Mouse (Mus musculus) stomach, embryonic 16.5 days (tissue): ENCODE data around the gene Rasgrp3. TPM values are rescaled to one million over a fixed set of nuclear protein-coding genes. Genes with fewer than 3 reads are reported as not detected.
A peak's percentile ranks its signal among the peaks of the same experiment; 100 is the strongest.

ENCODE experiments used
- ATAC-seq: fragments of 200-750 bp; cut with Nextera tagmentation; 2 replicates; pipeline ENCODE4 v1.8.0; 2017; ENCODE audit warnings: moderate number of reproducible peaks, moderate TSS enrichment; ENCODE audit not compliant: insufficient read depth, low FRiP score
- H3K27ac ChIP-seq: fragments of 300-500 bp; sonication (generic); 2 replicates; pipeline ENCODE4 v1.5.1; 2014; ENCODE audit warnings: low read length
- H3K27me3 ChIP-seq: fragments of 300-500 bp; sonication (generic); 2 replicates; pipeline ENCODE4 v1.6.1; 2014; ENCODE audit warnings: low read length, control low read depth, mixed read lengths; ENCODE audit not compliant: control insufficient read depth, insufficient read depth
- H3K36me3 ChIP-seq: fragments of 300-500 bp; sonication (generic); 2 replicates; pipeline ENCODE4 v1.6.1; 2014; ENCODE audit warnings: low read length; ENCODE audit not compliant: control insufficient read depth, insufficient read depth
- H3K4me1 ChIP-seq: fragments of 300-500 bp; sonication (generic); 2 replicates; pipeline ENCODE4 v1.6.1; 2014; ENCODE audit warnings: low read length, control low read depth, mixed read lengths; ENCODE audit not compliant: control insufficient read depth, insufficient read depth
- H3K4me2 ChIP-seq: fragments of 300-500 bp; sonication (generic); 2 replicates; pipeline ENCODE4 v1.6.1; 2014; ENCODE audit warnings: low read depth, low read length, mixed read lengths
- H3K4me3 ChIP-seq: fragments of 300-500 bp; sonication (generic); replicated peaks from 2 replicates; pipeline ENCODE4 v1.5.1; 2014; ENCODE audit warnings: mild to moderate bottlenecking, low read length
- H3K9ac ChIP-seq: fragments of 300-500 bp; sonication (generic); 2 replicates; pipeline ENCODE4 v1.6.1; 2014; ENCODE audit warnings: low read length
- H3K9me3 ChIP-seq: fragments of 300-500 bp; sonication (generic); replicated peaks from 2 replicates; pipeline ENCODE4 v1.6.1; 2016; ENCODE audit warnings: low read length, control low read depth; ENCODE audit not compliant: control insufficient read depth
- WGBS: fragments of 180-500 bp; shearing (Covaris S2); extraction: QIAGEN DNeasy Blood & Tissue Kit; methylation state at CpG from one replicate; pipeline ENCODE4 v1.1.7; 2014; 5-methylcytosine and 5-hydroxymethylcytosine counted together
- polyA plus RNA-seq: library from polyadenylated mRNA; unstranded; fragments of >200 nt; fragmentation: Nextera tagmentation; extraction: Ambion mirVana; gene quantifications from 2 replicates; pipeline ENCODE4 v1.2.1, GENCODE M21; 2015

Rasgrp3 gene
- polyA plus RNA-seq, 1 experiment from 2014 or later: 15.3 TPM

GRCm38 (mm10) chr17:75464983-75465634 is 29.4 kb downstream of the Rasgrp3 start:
- Histone ChIP-seq H3K36me3 (no peaks in the 10 kb centered on the region), H3K9ac (peak overlapping the region; percentile 58; the same call in 1 of the 2 replicates), H3K27ac (peak overlapping the region; percentile 63; the same call in 1 of the 2 replicates), H3K4me2 (peak overlapping the region; percentile 52), H3K4me1 (peaks cover 13% of the 10 kb centered on the region), H3K9me3 (no peaks in the 10 kb centered on the region), H3K4me3 (peak overlapping the region; percentile 30), H3K27me3 (no peaks in the 10 kb centered on the region)
- peak; percentile 78 for ATAC-seq
- WGBS: 3% methylated on average over 15 of the region's 15 CpGs

GRCm38 (mm10) chr17:75465635-75465997 is 29.9 kb downstream of the Rasgrp3 start:
- Histone ChIP-seq H3K36me3 (no peaks in the 10 kb centered on the region), H3K9ac (peak overlapping the region; percentile 58; the same call in 1 of the 2 replicates), H3K27me3 (no peaks in the 10 kb centered on the region), H3K4me2 (peak overlapping the region; percentile 52), H3K4me1 (peaks cover 13% of the 10 kb centered on the region), H3K9me3 (no peaks in the 10 kb centered on the region), H3K27ac (no peak overlapping the region), H3K4me3 (peak overlapping the region; percentile 30)
- ATAC-seq: no peak
- WGBS: 6% methylated on average over 14 of the region's 14 CpGs

- ATAC-seq: no peak
- H3K4me2 ChIP-seq: no peak overlapping the region
- H3K4me3 ChIP-seq: no peak overlapping the region
- peaks cover 13% of the 10 kb centered on the region for H3K4me1 ChIP-seq
- WGBS: 71% methylated on average over 4 of the region's 4 CpGs
- no peaks in the 10 kb centered on the region for H3K9me3 ChIP-seq
- no peaks in the 10 kb centered on the region for H3K27me3 ChIP-seq
- no peak overlapping the region for H3K27ac ChIP-seq
- no peak overlapping the region for H3K9ac ChIP-seq
- H3K36me3 ChIP-seq: no peaks in the 10 kb centered on the region
Measured at GRCm38 (mm10) chr17:75466948-75467347, 31.3 kb downstream of the Rasgrp3 start.

GRCm38 (mm10) chr17:75467526-75467925 is 31.8 kb downstream of the Rasgrp3 start:
- Histone ChIP-seq H3K9ac (no peak overlapping the region), H3K9me3 (no peaks in the 10 kb centered on the region), H3K27ac (no peak overlapping the region), H3K4me3 (no peak overlapping the region), H3K4me1 (peaks cover 18% of the 10 kb centered on the region), H3K27me3 (no peaks in the 10 kb centered on the region), H3K36me3 (no peaks in the 10 kb centered on the region), H3K4me2 (no peak overlapping the region)
- no peak for ATAC-seq
- WGBS: 92% methylated on average over 2 of the region's 2 CpGs

- WGBS: 91% methylated on average over 10 of the region's 10 CpGs
- Histone ChIP-seq H3K4me2 (no peak overlapping the region), H3K9ac (no peak overlapping the region), H3K4me3 (no peak overlapping the region), H3K9me3 (no peaks in the 10 kb centered on the region), H3K36me3 (no peaks in the 10 kb centered on the region), H3K27ac (no peak overlapping the region), H3K4me1 (peaks cover 20% of the 10 kb centered on the region), H3K27me3 (no peaks in the 10 kb centered on the region)
- ATAC-seq: no peak
Measured at GRCm38 (mm10) chr17:75468479-75469114, 32.9 kb downstream of the Rasgrp3 start.

GRCm38 (mm10) chr17:75470325-75470724 is 34.6 kb downstream of the Rasgrp3 start:
- Histone ChIP-seq H3K4me1 (peaks cover 13% of the 10 kb centered on the region), H3K9me3 (no peaks in the 10 kb centered on the region), H3K36me3 (no peaks in the 10 kb centered on the region), H3K4me3 (no peak overlapping the region), H3K27me3 (no peaks in the 10 kb centered on the region), H3K27ac (no peak overlapping the region), H3K4me2 (no peak overlapping the region), H3K9ac (no peak overlapping the region)
- ATAC-seq: no peak
- 32% methylated on average over 6 of the region's 6 CpGs for WGBS

GRCm38 (mm10) chr17:75470885-75471610 is 35.4 kb downstream of the Rasgrp3 start:
- no peak overlapping the region for H3K27ac ChIP-seq
- no peaks in the 10 kb centered on the region for H3K36me3 ChIP-seq
- no peak overlapping the region for H3K9ac ChIP-seq
- H3K4me2 ChIP-seq: no peak overlapping the region
- H3K4me1 ChIP-seq: peaks cover 10% of the 10 kb centered on the region; the same call in 1 of the 2 replicates
- no peak overlapping the region for H3K4me3 ChIP-seq
- ATAC-seq: no peak
- WGBS: 85% methylated on average over 7 of the region's 7 CpGs
- no peaks in the 10 kb centered on the region for H3K27me3 ChIP-seq
- no peaks in the 10 kb centered on the region for H3K9me3 ChIP-seq

- Histone ChIP-seq H3K4me3 (no peak overlapping the region), H3K9me3 (no peaks in the 10 kb centered on the region), H3K27me3 (no peaks in the 10 kb centered on the region), H3K9ac (no peak overlapping the region), H3K4me1 (peaks cover 7% of the 10 kb centered on the region; the same call in 1 of the 2 replicates), H3K27ac (no peak overlapping the region; the same call in 1 of the 2 replicates), H3K4me2 (no peak overlapping the region), H3K36me3 (no peaks in the 10 kb centered on the region)
- no peak for ATAC-seq
- WGBS: 62% methylated on average over 6 of the region's 6 CpGs
Measured at GRCm38 (mm10) chr17:75471644-75472253, 36.1 kb downstream of the Rasgrp3 start.

- H3K4me3 ChIP-seq: no peak overlapping the region
- no peaks in the 10 kb centered on the region for H3K36me3 ChIP-seq
- peaks cover 7% of the 10 kb centered on the region for H3K4me1 ChIP-seq
- 36% methylated on average over 2 of the region's 2 CpGs for WGBS
- H3K27me3 ChIP-seq: no peaks in the 10 kb centered on the region
- no peak overlapping the region for H3K9ac ChIP-seq
- ATAC-seq: no peak
- H3K4me2 ChIP-seq: no peak overlapping the region
- H3K27ac ChIP-seq: no peak overlapping the region; the same call in 1 of the 2 replicates
- H3K9me3 ChIP-seq: no peaks in the 10 kb centered on the region
Measured at GRCm38 (mm10) chr17:75472379-75472778, 36.7 kb downstream of the Rasgrp3 start.
